Mouse (Mus musculus): Measurements from ENCODE around the gene Sertad4.

GRCm38 (mm10) chr1:192840655-192841054, 14.9 kb downstream of the Sertad4 start:
- no peak for TF ChIP-seq CTCF (IDR thresholded peaks at IDR 0.05; ENCODE audit: control insufficient read depth, insufficient read depth, low read length)
- no peak for TF ChIP-seq POLR2A (IDR thresholded peaks at IDR 0.05; ENCODE audit: borderline replicate concordance, control insufficient read depth, low read depth, low read length)

All from bone marrow, adult 2 months (tissue).